In the genomic region with DNA sequence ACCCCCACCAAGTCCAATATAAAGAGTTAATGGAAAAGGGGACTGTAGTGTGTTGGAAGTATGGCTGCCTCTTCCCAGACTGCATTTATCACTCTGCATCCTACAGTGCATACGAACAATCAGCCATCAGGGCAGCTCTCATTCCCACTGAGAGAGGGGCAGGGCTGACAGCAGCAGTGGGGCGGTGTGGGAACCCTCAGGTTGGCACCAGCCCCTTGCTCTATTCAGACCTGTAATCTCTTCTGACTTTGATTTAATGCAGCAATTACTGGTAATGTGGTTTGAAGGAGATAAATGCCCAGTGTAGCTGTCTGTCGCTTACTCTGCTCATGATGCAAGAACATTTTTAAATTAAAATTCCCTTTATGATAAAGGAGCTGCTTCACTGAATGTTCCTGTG, we compare ENCODE assay signal across 20 mouse cellular contexts.
DNase-seq lines count a peak whose midpoint lies in the region; ATAC-seq and TF ChIP-seq lines count a peak whose summit lies in the region.
"Had no signal": no experiment of that assay in that cellular context is flagged by ENCODE, and none has a peak within 500 bp of the region (broad histone marks: within the 10 kb centered on the region; RNA-seq: fewer than 3 reads in every experiment).

No protein-coding gene starts in this region.

- 0 out of 2 replicates have a peak overlapping the region, but pooled peaks have one; percentile 1 for H3K27ac ChIP-seq in forebrain, postnatal 0 days (ENCODE audit: low read depth, low read length)
- H3K27ac ChIP-seq in forebrain, embryonic 10.5 days: no peak overlapping the region
- peak overlapping the region; percentile 64; the same call in 1 of the 2 replicates for H3K27ac ChIP-seq in midbrain, embryonic 13.5 days
- H3K27ac ChIP-seq in midbrain, embryonic 10.5 days (replicated peaks): no peak overlapping the region
- peak overlapping the region; percentile 5; the same call in 1 of the 2 replicates for H3K27ac ChIP-seq in hindbrain, postnatal 0 days
- peak overlapping the region; percentile 30; the same call in 1 of the 2 replicates for H3K27ac ChIP-seq in neural tube, embryonic 15.5 days (replicated peaks)
- H3K27ac ChIP-seq: macrophage had no signal

- H3K4me3 ChIP-seq in forebrain, postnatal 0 days (ENCODE audit: low read depth, low read length): no peak overlapping the region
- no peak overlapping the region for H3K4me3 ChIP-seq in forebrain, embryonic 10.5 days
- H3K4me3 ChIP-seq in midbrain, embryonic 13.5 days (replicated peaks): no peak overlapping the region
- H3K4me3 ChIP-seq in midbrain, embryonic 10.5 days: no peak overlapping the region
- H3K4me3 ChIP-seq in hindbrain, postnatal 0 days (ENCODE audit: low read length): no peak overlapping the region
- no peak overlapping the region for H3K4me3 ChIP-seq in neural tube, embryonic 15.5 days (replicated peaks)

- 27% methylated on average over 3 of the region's 3 CpGs for WGBS in forebrain, postnatal 0 days
- 68% methylated on average over 3 of the region's 3 CpGs for WGBS in forebrain, embryonic 10.5 days
- WGBS in midbrain, embryonic 13.5 days: 41% methylated on average over 3 of the region's 3 CpGs
- WGBS in midbrain, embryonic 10.5 days: 85% methylated on average over 3 of the region's 3 CpGs
- 19% methylated on average over 3 of the region's 3 CpGs for WGBS in hindbrain, postnatal 0 days
- whole genome bisulfite sequencing in neural tube, embryonic 15.5 days: 17% methylated on average over 3 of the region's 3 CpGs

- ATAC-seq in forebrain, postnatal 0 days: no peak; the same call in 1 of the 2 replicates
- peak; percentile 90 for ATAC-seq in midbrain, embryonic 13.5 days
- ATAC-seq in hindbrain, postnatal 0 days: peak; percentile 29; the same call in 1 of the 2 replicates
- ATAC-seq in neural tube, embryonic 15.5 days (ENCODE audit: low FRiP score): peak; percentile 50; the same call in 1 of the 2 replicates
- ATAC-seq: intestine, embryonic 16.5 days; lung, postnatal 0 days; Patski had no signal

- no peak for DNase-seq in forebrain, postnatal 0 days
- DNase-seq in forebrain, embryonic 10.5 days (ENCODE audit: extremely low spot score, low spot score): no peak
- DNase-seq in midbrain, embryonic 10.5 days (ENCODE audit: low spot score): no peak
- peak; percentile 19 for DNase-seq in hindbrain, postnatal 0 days (ENCODE audit: low spot score)
- DNase-seq in layer of hippocampus, postnatal 14 days (ENCODE audit: low spot score in 2 of 2): no peak
- DNase-seq in right cerebral cortex, postnatal 4 days: no peak
- DNase-seq: adrenal gland, postnatal 36 days; cerebellum, adult 11 months; cerebellum, adult 9-11 months; gastrocnemius, postnatal 25 days; kidney, adult 9 months; kidney, postnatal 14 days; thymus, adult 18-20 months; thymus, postnatal 4 days had no signal

- H3K36me3 ChIP-seq in forebrain, postnatal 0 days (ENCODE audit: insufficient read depth): 0 out of 2 replicates have a peak, but pooled peaks cover 3% of the 10 kb centered on the region
- no peaks in the 10 kb centered on the region for H3K36me3 ChIP-seq in forebrain, embryonic 10.5 days (replicated peaks)
- no peaks in the 10 kb centered on the region for H3K36me3 ChIP-seq in midbrain, embryonic 13.5 days
- no peaks in the 10 kb centered on the region for H3K36me3 ChIP-seq in midbrain, embryonic 10.5 days
- no peaks in the 10 kb centered on the region for H3K36me3 ChIP-seq in hindbrain, postnatal 0 days (ENCODE audit: insufficient read depth, low read length)
- no peaks in the 10 kb centered on the region for H3K36me3 ChIP-seq in neural tube, embryonic 15.5 days

- H3K4me1 ChIP-seq in forebrain, postnatal 0 days (ENCODE audit: insufficient read depth): peaks cover 6% of the 10 kb centered on the region; the same call in 1 of the 2 replicates
- peaks cover 23% of the 10 kb centered on the region for H3K4me1 ChIP-seq in forebrain, embryonic 10.5 days
- peaks cover 27% of the 10 kb centered on the region for H3K4me1 ChIP-seq in midbrain, embryonic 13.5 days (replicated peaks)
- peaks cover 13% of the 10 kb centered on the region for H3K4me1 ChIP-seq in midbrain, embryonic 10.5 days
- no peaks in the 10 kb centered on the region for H3K4me1 ChIP-seq in hindbrain, postnatal 0 days (ENCODE audit: insufficient read depth, low read length)
- H3K4me1 ChIP-seq in neural tube, embryonic 15.5 days: peaks cover 19% of the 10 kb centered on the region

- TF ChIP-seq CTCF in forebrain, postnatal 0 days (IDR thresholded peaks at IDR 0.05; ENCODE audit: low read depth): no peak
- TF ChIP-seq CTCF in hindbrain, postnatal 0 days (IDR thresholded peaks at IDR 0.05; ENCODE audit: low read depth): no peak

- no peak overlapping the region for H3K4me2 ChIP-seq in forebrain, postnatal 0 days (ENCODE audit: low read depth)
- H3K4me2 ChIP-seq in midbrain, embryonic 13.5 days (replicated peaks): no peak overlapping the region
- H3K4me2 ChIP-seq in hindbrain, postnatal 0 days (ENCODE audit: low read depth, low read length): no peak overlapping the region
- H3K4me2 ChIP-seq in neural tube, embryonic 15.5 days: no peak overlapping the region

- H3K9ac ChIP-seq in forebrain, postnatal 0 days: no peak overlapping the region
- no peak overlapping the region for H3K9ac ChIP-seq in midbrain, embryonic 13.5 days (replicated peaks)
- H3K9ac ChIP-seq in hindbrain, postnatal 0 days (replicated peaks; ENCODE audit: low read length): no peak overlapping the region
- no peak overlapping the region for H3K9ac ChIP-seq in neural tube, embryonic 15.5 days (replicated peaks)

- H3K9me3 ChIP-seq in forebrain, postnatal 0 days (ENCODE audit: low read length): no peaks in the 10 kb centered on the region
- no peaks in the 10 kb centered on the region for H3K9me3 ChIP-seq in forebrain, embryonic 10.5 days
- H3K9me3 ChIP-seq in midbrain, embryonic 13.5 days: no peaks in the 10 kb centered on the region
- no peaks in the 10 kb centered on the region for H3K9me3 ChIP-seq in midbrain, embryonic 10.5 days (replicated peaks)
- H3K9me3 ChIP-seq in hindbrain, postnatal 0 days (ENCODE audit: low read length): no peaks in the 10 kb centered on the region
- no peaks in the 10 kb centered on the region for H3K9me3 ChIP-seq in neural tube, embryonic 15.5 days (replicated peaks)

- H3K27me3 ChIP-seq in forebrain, postnatal 0 days (ENCODE audit: insufficient read depth, low read length): no peaks in the 10 kb centered on the region
- no peaks in the 10 kb centered on the region for H3K27me3 ChIP-seq in forebrain, embryonic 10.5 days (ENCODE audit: poor library complexity, severe bottlenecking)
- no peaks in the 10 kb centered on the region for H3K27me3 ChIP-seq in midbrain, embryonic 13.5 days
- H3K27me3 ChIP-seq in midbrain, embryonic 10.5 days (ENCODE audit: low read depth, poor library complexity, severe bottlenecking): no peaks in the 10 kb centered on the region
- H3K27me3 ChIP-seq in hindbrain, postnatal 0 days (ENCODE audit: insufficient read depth, low read length): no peaks in the 10 kb centered on the region
- no peaks in the 10 kb centered on the region for H3K27me3 ChIP-seq in neural tube, embryonic 15.5 days (replicated peaks)
- H3K27me3 ChIP-seq: Patski had no signal

Comparison
In these comparisons a context has a peak if more than half of its experiments do, and no peak if none do; other contexts are left out.
1. H3K27ac ChIP-seq: peak in forebrain, postnatal 0 days (single experiment), midbrain, embryonic 13.5 days (single experiment), hindbrain, postnatal 0 days (single experiment) and neural tube, embryonic 15.5 days (single experiment); none in forebrain, embryonic 10.5 days (single experiment) and midbrain, embryonic 10.5 days (single experiment).